Comparison of ENCODE assay signal across 8 mouse cellular contexts in genomic region chr5:33629301-33629987, GRCm38 (mm10). TPM values are rescaled to one million over a fixed set of nuclear protein-coding genes. Genes with fewer than 3 reads are reported as not detected.
DNase-seq lines count a peak whose midpoint lies in the region; ATAC-seq and TF ChIP-seq lines count a peak whose summit lies in the region.

TSS of gene Fam53a (minus strand) at chr5:33629635.
TSS of gene Gm9903 (plus strand) at chr5:33629925.

- H3K9ac ChIP-seq in embryonic facial prominence, embryonic 11.5 days (replicated peaks; ENCODE audit: low read length) = peak within 1 kb of the TSS; percentile 64
- peak within 1 kb of the TSS; percentile 85 for H3K9ac ChIP-seq in limb, embryonic 11.5 days (ENCODE audit: low read length)
- H3K9ac ChIP-seq in midbrain, embryonic 13.5 days (replicated peaks) = peak within 1 kb of the TSS; percentile 84

- ATAC-seq in embryonic facial prominence, embryonic 11.5 days (replicated peaks; ENCODE audit: insufficient number of reproducible peaks, low FRiP score, low TSS enrichment, low read depth) = peak; percentile 95
- ATAC-seq in limb, embryonic 11.5 days (ENCODE audit: insufficient number of reproducible peaks, low FRiP score, low TSS enrichment, low read depth) = peak; percentile 94
- peak; percentile 97 for ATAC-seq in midbrain, embryonic 13.5 days

- no peaks in the 10 kb centered on the region for H3K9me3 ChIP-seq in embryonic facial prominence, embryonic 11.5 days (replicated peaks; ENCODE audit: control insufficient read depth, low read length)
- H3K9me3 ChIP-seq in limb, embryonic 11.5 days (ENCODE audit: control insufficient read depth, low read length) = no peaks in the 10 kb centered on the region
- no peaks in the 10 kb centered on the region for H3K9me3 ChIP-seq in midbrain, embryonic 13.5 days

- TF ChIP-seq POLR2A in small intestine, adult 2 months (IDR thresholded peaks at IDR 0.05; ENCODE audit: low read depth, low read length) = peak; percentile 92

- peak; percentile 96 for DNase-seq in 3134 (ENCODE audit: extremely low read depth, insufficient read length, low spot score)
- DNase-seq in adrenal gland, postnatal 25 days = peak; percentile 100
- DNase-seq in embryonic facial prominence, embryonic 11.5 days (ENCODE audit: low spot score) = peak; percentile 98
- DNase-seq in heart, adult 11 months = peak; percentile 100
- peak; percentile 100 for DNase-seq in kidney, adult 18-20 months
- peak; percentile 100 for DNase-seq in limb, embryonic 11.5 days (ENCODE audit: low spot score)

- 0 out of 2 replicates have a peak, but pooled peaks have one; percentile 5 for TF ChIP-seq CTCF in small intestine, adult 2 months (IDR thresholded peaks at IDR 0.05; ENCODE audit: extremely low read depth, insufficient read length, insufficient replicate concordance, low read depth, low read length)

- H3K27ac ChIP-seq in embryonic facial prominence, embryonic 11.5 days (replicated peaks; ENCODE audit: low read depth, low read length) = peak within 1 kb of the TSS; percentile 11
- H3K27ac ChIP-seq in limb, embryonic 11.5 days (replicated peaks; ENCODE audit: low read depth, low read length) = peak within 1 kb of the TSS; percentile 77
- H3K27ac ChIP-seq in midbrain, embryonic 13.5 days = peak within 1 kb of the TSS; percentile 88
- peak within 1 kb of the TSS; percentile 93 for H3K27ac ChIP-seq in small intestine, adult 2 months (ENCODE audit: insufficient read depth, low read depth, low read length)

- peak within 1 kb of the TSS; percentile 76 for H3K4me3 ChIP-seq in embryonic facial prominence, embryonic 11.5 days (ENCODE audit: low read depth, low read length)
- peak within 1 kb of the TSS; percentile 88 for H3K4me3 ChIP-seq in limb, embryonic 11.5 days (ENCODE audit: low read depth, low read length)
- peak within 1 kb of the TSS; percentile 85 for H3K4me3 ChIP-seq in midbrain, embryonic 13.5 days (replicated peaks)
- H3K4me3 ChIP-seq in small intestine, adult 2 months (ENCODE audit: low read depth, low read length) = peak within 1 kb of the TSS; percentile 96

- under 1% methylated on average over 94 of the region's 99 CpGs for WGBS in embryonic facial prominence, embryonic 11.5 days
- WGBS in limb, embryonic 11.5 days = under 1% methylated on average over 99 of the region's 99 CpGs
- under 1% methylated on average over 96 of the region's 99 CpGs for WGBS in midbrain, embryonic 13.5 days
- WGBS in small intestine, adult 2 months = under 1% methylated on average over 97 of the region's 99 CpGs

- H3K4me1 ChIP-seq in embryonic facial prominence, embryonic 11.5 days (ENCODE audit: control insufficient read depth, insufficient read depth, low read length) = 0 out of 2 replicates have a peak, but pooled peaks cover 2% of the 10 kb centered on the region
- peaks cover 3% of the 10 kb centered on the region; the same call in 1 of the 2 replicates for H3K4me1 ChIP-seq in limb, embryonic 11.5 days (ENCODE audit: control insufficient read depth, insufficient read depth, low read length)
- peaks cover 23% of the 10 kb centered on the region for H3K4me1 ChIP-seq in midbrain, embryonic 13.5 days (replicated peaks)
- peaks cover 5% of the 10 kb centered on the region for H3K4me1 ChIP-seq in small intestine, adult 2 months (ENCODE audit: control insufficient read depth, insufficient read depth, insufficient read length, low read length)

- H3K4me2 ChIP-seq in embryonic facial prominence, embryonic 11.5 days (ENCODE audit: low read depth, low read length) = peak within 1 kb of the TSS; percentile 38
- peak within 1 kb of the TSS; percentile 75 for H3K4me2 ChIP-seq in limb, embryonic 11.5 days (ENCODE audit: low read depth, severe bottlenecking)
- peak within 1 kb of the TSS; percentile 96 for H3K4me2 ChIP-seq in midbrain, embryonic 13.5 days (replicated peaks)

- no peaks in the 10 kb centered on the region for H3K27me3 ChIP-seq in embryonic facial prominence, embryonic 11.5 days (ENCODE audit: control insufficient read depth, insufficient read depth, low read length)
- H3K27me3 ChIP-seq in limb, embryonic 11.5 days (ENCODE audit: control insufficient read depth, insufficient read depth, low read length) = no peaks in the 10 kb centered on the region
- H3K27me3 ChIP-seq in midbrain, embryonic 13.5 days = no peaks in the 10 kb centered on the region
- H3K27me3 ChIP-seq in small intestine, adult 2 months (ENCODE audit: control insufficient read depth, insufficient read depth, low read length) = no peaks in the 10 kb centered on the region

- H3K36me3 ChIP-seq in embryonic facial prominence, embryonic 11.5 days (replicated peaks; ENCODE audit: control insufficient read depth, insufficient read depth, low read depth, low read length) = no peaks in the 10 kb centered on the region
- H3K36me3 ChIP-seq in limb, embryonic 11.5 days (ENCODE audit: control insufficient read depth, insufficient read depth, low read length) = no peaks in the 10 kb centered on the region
- peaks cover under 1% of the 10 kb centered on the region; the same call in 1 of the 2 replicates for H3K36me3 ChIP-seq in midbrain, embryonic 13.5 days
- H3K36me3 ChIP-seq in small intestine, adult 2 months (ENCODE audit: control insufficient read depth, insufficient read depth, low read length) = no peaks in the 10 kb centered on the region

RNA-seq across cellular contexts. Expression of gene Fam53a, which starts in this region (rescaled TPM):
- total RNA-seq in adrenal gland, postnatal 25 days (2021) = 23.5 and 37.0 TPM in 2 replicates
- 63.3 and 64.9 TPM in 2 replicates for polyA plus RNA-seq in embryonic facial prominence, embryonic 11.5 days (2014; fragmentation: Nextera tagmentation; extraction: Ambion mirVana)
- 74.5 and 74.8 TPM in 2 replicates for polyA plus RNA-seq in limb, embryonic 11.5 days (2014; fragmentation: Nextera tagmentation; extraction: Ambion mirVana)
- 36.0 and 41.3 TPM in 2 replicates for polyA plus RNA-seq in midbrain, embryonic 13.5 days (2015; fragmentation: Nextera tagmentation; extraction: Ambion mirVana)
- polyA plus RNA-seq in small intestine, adult 2 months (2012; rRNA removed) = 58.1 and 60.2 TPM in 2 replicates

RNA-seq across cellular contexts. Expression of gene Gm9903, which starts in this region (rescaled TPM):
- total RNA-seq in adrenal gland, postnatal 25 days (2021) = 0.64 TPM in 1 of 2 replicates, not detected in the other
- polyA plus RNA-seq in embryonic facial prominence, embryonic 11.5 days (2014; fragmentation: Nextera tagmentation; extraction: Ambion mirVana) = 0.74 and 0.97 TPM in 2 replicates
- polyA plus RNA-seq in limb, embryonic 11.5 days (2014; fragmentation: Nextera tagmentation; extraction: Ambion mirVana) = 0.21 and 0.45 TPM in 2 replicates
- polyA plus RNA-seq in midbrain, embryonic 13.5 days (2015; fragmentation: Nextera tagmentation; extraction: Ambion mirVana) = 0.85 TPM in 2 replicates
- polyA plus RNA-seq in small intestine, adult 2 months (2012; rRNA removed) = 0.14 and 0.27 TPM in 2 replicates

Comparison
In these comparisons a context has a peak if more than half of its experiments do, and no peak if none do; other contexts are left out.
1. Peak in every context shown above with its lines: DNase-seq, ATAC-seq, H3K4me3 ChIP-seq and H3K27ac ChIP-seq.
2. H3K27ac ChIP-seq: peak in every context shown above with its lines; median percentile 93 in small intestine, adult 2 months; 88 in midbrain, embryonic 13.5 days; 77 in limb, embryonic 11.5 days; 11 in embryonic facial prominence, embryonic 11.5 days.
3. H3K4me2 ChIP-seq: peak in every context shown above with its lines; median percentile 96 in midbrain, embryonic 13.5 days; 75 in limb, embryonic 11.5 days; 38 in embryonic facial prominence, embryonic 11.5 days.